Comparison of ENCODE assay signal across 8 mouse cellular contexts in genomic region chr11:119047261-119048132, GRCm38 (mm10). TPM values are rescaled to one million over a fixed set of nuclear protein-coding genes. Genes with fewer than 3 reads are reported as not detected.
DNase-seq lines count a peak whose midpoint lies in the region; ATAC-seq and TF ChIP-seq lines count a peak whose summit lies in the region.

No protein-coding gene starts in this region.

- intact Hi-C loops in left cerebral cortex, postnatal 4 days (cut with DNase I), result no loop called here

- TF ChIP-seq POLR2A in CH12.LX (IDR thresholded peaks at IDR 0.05; ENCODE audit: low read depth, low read length), result peak; percentile 45
- no peak for TF ChIP-seq POLR2A in small intestine, adult 2 months (IDR thresholded peaks at IDR 0.05; ENCODE audit: low read depth, low read length)

- TF ChIP-seq EP300 in CH12.LX (IDR thresholded peaks at IDR 0.05; ENCODE audit: low read length), result peak; percentile 23; the same call in 1 of the 2 replicates

- H3K36me3 ChIP-seq in CH12.LX (replicated peaks in 1 of 2; ENCODE audit: control insufficient read depth in 1 of 2, insufficient read depth in 1 of 2, low read length in 1 of 2), result no peaks in the 10 kb centered on the region
- no peaks in the 10 kb centered on the region for H3K36me3 ChIP-seq in forebrain, postnatal 0 days (ENCODE audit: insufficient read depth)
- H3K36me3 ChIP-seq in limb, embryonic 13.5 days, result no peaks in the 10 kb centered on the region
- H3K36me3 ChIP-seq in small intestine, adult 2 months (ENCODE audit: control insufficient read depth, insufficient read depth, low read length), result no peaks in the 10 kb centered on the region

- in situ Hi-C loops in CH12.LX (cut with MboI; ENCODE audit: low pct_ligation_motif_present, low pct_unique_long_range_greater_than_20kb, low sequenced_read_pairs), result no loop called here

- TF ChIP-seq RAD21 in CH12.LX (IDR thresholded peaks at IDR 0.05; ENCODE audit: low read depth, low read length), result no peak; the same call in 1 of the 2 replicates

- H3K4me1 ChIP-seq in CH12.LX (ENCODE audit: control insufficient read depth in 1 of 2, insufficient read depth in 2 of 2), result peaks cover 15 to 59% of the 10 kb centered on the region in 2 experiments
- peaks cover 10% of the 10 kb centered on the region for H3K4me1 ChIP-seq in forebrain, postnatal 0 days (ENCODE audit: insufficient read depth)
- peaks cover 68% of the 10 kb centered on the region for H3K4me1 ChIP-seq in limb, embryonic 13.5 days
- peaks cover 52% of the 10 kb centered on the region for H3K4me1 ChIP-seq in small intestine, adult 2 months (ENCODE audit: control insufficient read depth, insufficient read depth, insufficient read length, low read length)

- H3K27ac ChIP-seq in CH12.LX (ENCODE audit: insufficient read depth, low read depth), result peak overlapping the region; percentile 42
- H3K27ac ChIP-seq in forebrain, postnatal 0 days (ENCODE audit: low read depth, low read length), result no peak overlapping the region
- no peak overlapping the region for H3K27ac ChIP-seq in limb, embryonic 13.5 days
- H3K27ac ChIP-seq in small intestine, adult 2 months (ENCODE audit: insufficient read depth, low read depth, low read length), result no peak overlapping the region

- H3K4me3 ChIP-seq in CH12.LX (replicated peaks in 1 of 3; ENCODE audit: low read depth in 2 of 3, low read length in 2 of 3, poor library complexity in 1 of 3), result peak overlapping the region; percentile 1 to 51 (median 46)
- H3K4me3 ChIP-seq in forebrain, postnatal 0 days (ENCODE audit: low read depth, low read length), result peak overlapping the region; percentile 37
- H3K4me3 ChIP-seq in limb, embryonic 13.5 days, result peak overlapping the region; percentile 39
- H3K4me3 ChIP-seq in small intestine, adult 2 months (ENCODE audit: low read depth, low read length), result peak overlapping the region; percentile 27

- H3K9me3 ChIP-seq in CH12.LX (replicated peaks; ENCODE audit: low read length), result peaks cover 2% of the 10 kb centered on the region
- no peaks in the 10 kb centered on the region for H3K9me3 ChIP-seq in forebrain, postnatal 0 days (ENCODE audit: low read length)
- no peaks in the 10 kb centered on the region for H3K9me3 ChIP-seq in limb, embryonic 13.5 days

- dilution Hi-C loops in CH12.LX (cut with MboI; ENCODE audit: extremely low pct_ligation_motif_present, extremely low pct_unique_long_range_greater_than_20kb, low sequenced_read_pairs), result no loop called here

- H3K9ac ChIP-seq in CH12.LX (ENCODE audit: insufficient read depth, low read depth), result peak overlapping the region; percentile 17
- H3K9ac ChIP-seq in forebrain, postnatal 0 days, result 0 out of 2 replicates have a peak overlapping the region, but pooled peaks have one; percentile 38
- 0 out of 2 replicates have a peak overlapping the region, but pooled peaks have one; percentile 31 for H3K9ac ChIP-seq in limb, embryonic 13.5 days

- 1% methylated on average over 43 of the region's 43 CpGs for WGBS in forebrain, postnatal 0 days
- under 1% methylated on average over 43 of the region's 43 CpGs for WGBS in limb, embryonic 13.5 days
- 3% methylated on average over 43 of the region's 43 CpGs for WGBS in small intestine, adult 2 months

- DNase-seq in CD4-positive, CD25-positive, alpha-beta regulatory T cell, adult 2 months (ENCODE audit: low read depth, low spot score), result peak; percentile 67
- no peak for DNase-seq in CH12.LX (ENCODE audit: extremely low read depth)
- no peak for DNase-seq in forebrain, postnatal 0 days
- no peak for DNase-seq in left cerebral cortex, postnatal 4 days
- no peak for DNase-seq in right cerebral cortex, postnatal 14 days

- ATAC-seq in CD4-positive, CD25-positive, alpha-beta regulatory T cell, adult 4 months, result no peak
- peak; percentile 34; the same call in 1 of the 2 replicates for ATAC-seq in forebrain, postnatal 0 days
- ATAC-seq in limb, embryonic 13.5 days (ENCODE audit: low FRiP score, low read depth), result no peak

- no peaks in the 10 kb centered on the region for H3K79me2 ChIP-seq in CH12.LX (replicated peaks; ENCODE audit: control insufficient read depth, extremely low read depth, insufficient read depth, poor library complexity, severe bottlenecking)

- H3K27me3 ChIP-seq in CH12.LX (replicated peaks), result peaks cover 97% of the 10 kb centered on the region
- H3K27me3 ChIP-seq in forebrain, postnatal 0 days (ENCODE audit: insufficient read depth, low read length), result peaks cover 88% of the 10 kb centered on the region
- H3K27me3 ChIP-seq in limb, embryonic 13.5 days, result peaks cover 91% of the 10 kb centered on the region
- peaks cover 63% of the 10 kb centered on the region for H3K27me3 ChIP-seq in small intestine, adult 2 months (ENCODE audit: control insufficient read depth, insufficient read depth, low read length)

- peak overlapping the region; percentile 72 for H3K4me2 ChIP-seq in CH12.LX (ENCODE audit: insufficient read depth, low read depth, poor library complexity, severe bottlenecking)
- peak overlapping the region; percentile 67 for H3K4me2 ChIP-seq in forebrain, postnatal 0 days (ENCODE audit: low read depth)
- H3K4me2 ChIP-seq in limb, embryonic 13.5 days (replicated peaks), result peak overlapping the region; percentile 69

- peak in 1 of 2 experiments; percentile 44; a peak in 2 of 4 replicates for TF ChIP-seq CTCF in CH12.LX (conservative IDR thresholded peaks at IDR 0.05 in 1 of 2, IDR thresholded peaks at IDR 0.05 in 1 of 2; ENCODE audit: low read depth in 2 of 2, low read length in 2 of 2)
- peak; percentile 49 for TF ChIP-seq CTCF in forebrain, postnatal 0 days (IDR thresholded peaks at IDR 0.05; ENCODE audit: low read depth)
- no peak for TF ChIP-seq CTCF in small intestine, adult 2 months (IDR thresholded peaks at IDR 0.05; ENCODE audit: extremely low read depth, insufficient read length, insufficient replicate concordance, low read depth, low read length)

TF ChIP-seq in CH12.LX, 34 proteins besides CTCF, POLR2A, EP300 and RAD21 (continues in another document):
- peak; percentile 92 for TF ChIP-seq ZNF384 (IDR thresholded peaks at IDR 0.05; ENCODE audit: low read depth, low read length)
- TF ChIP-seq TCF12 (IDR thresholded peaks at IDR 0.05; ENCODE audit: low read depth, low read length), result peak; percentile 17; the same call in 1 of the 2 replicates
- TF ChIP-seq KAT2A (IDR thresholded peaks at IDR 0.05; ENCODE audit: insufficient replicate concordance, low read length), result 0 out of 2 replicates have a peak, but pooled peaks have one; percentile 25
- no peak for TF ChIP-seq USF2 (conservative IDR thresholded peaks at IDR 0.05; ENCODE audit: low read depth, low read length)
- TF ChIP-seq NRF1 (IDR thresholded peaks at IDR 0.05; ENCODE audit: low read depth, low read length), result peak; percentile 39
- TF ChIP-seq SMC3 (IDR thresholded peaks at IDR 0.05; ENCODE audit: low read depth, low read length), result peak; percentile 22; the same call in 1 of the 2 replicates
- peak; percentile 48; the same call in 1 of the 2 replicates for TF ChIP-seq ETS1 (conservative IDR thresholded peaks at IDR 0.05; ENCODE audit: low read depth, low read length)
- 0 out of 2 replicates have a peak, but pooled peaks have one; percentile 19 for TF ChIP-seq MAFK (IDR thresholded peaks at IDR 0.05; ENCODE audit: insufficient replicate concordance, low read length)
- no peak for TF ChIP-seq GABPA (IDR thresholded peaks at IDR 0.05; ENCODE audit: insufficient replicate concordance, low read depth, low read length)

RNA-seq across cellular contexts. Expression of gene Cbx8, which starts 6.7 kb away (rescaled TPM):
- polyA plus RNA-seq in CD4-positive, CD25-positive, alpha-beta regulatory T cell, adult 4 months (2017; shearing (Covaris generic)), result 1 to 10 TPM; 4.0 to 6.7 TPM
- total RNA-seq in CH12.LX (2012; rRNA removed) (8.5 and 10.2 TPM in 2 replicates), CH12.LX (2014; rRNA removed) (6.2 and 7.7 TPM in 2 replicates)
- 6.0 and 7.5 TPM in 2 replicates for polyA plus RNA-seq in CH12.LX (2012; ENCODE audit: insufficient read length, low read depth)
- 14.2 and 21.9 TPM in 2 replicates for total RNA-seq in forebrain, postnatal 0 days (2014; rRNA removed)
- 5.3 and 8.5 TPM in 2 replicates for polyA plus RNA-seq in forebrain, postnatal 0 days (2015; fragmentation: Nextera tagmentation; extraction: Ambion mirVana)
- polyA plus RNA-seq in limb, embryonic 13.5 days (2015; fragmentation: Nextera tagmentation; extraction: Ambion mirVana), result 9.4 and 10.6 TPM in 2 replicates
- polyA plus RNA-seq in small intestine, adult 2 months (2012; rRNA removed), result 4.4 and 4.7 TPM in 2 replicates
- 10 to 100 TPM; 13.0 to 15.6 TPM for total RNA-seq in left cerebral cortex, postnatal 4 days (2021)

RNA-seq across cellular contexts. Expression of gene Cbx2, which starts 24.7 kb away (rescaled TPM):
- 1 to 10 TPM; 1.4 to 1.5 TPM for polyA plus RNA-seq in CD4-positive, CD25-positive, alpha-beta regulatory T cell, adult 4 months (2017; shearing (Covaris generic))
- total RNA-seq in CH12.LX (2012; rRNA removed), result 10.9 and 15.5 TPM in 2 replicates
- 2.6 and 2.8 TPM in 2 replicates for total RNA-seq in CH12.LX (2014; rRNA removed)
- 3.6 and 3.9 TPM in 2 replicates for polyA plus RNA-seq in CH12.LX (2012; ENCODE audit: insufficient read length, low read depth)
- total RNA-seq in forebrain, postnatal 0 days (2014; rRNA removed), result 9.2 and 15.2 TPM in 2 replicates
- 6.4 TPM in 2 replicates for polyA plus RNA-seq in forebrain, postnatal 0 days (2015; fragmentation: Nextera tagmentation; extraction: Ambion mirVana)
- polyA plus RNA-seq in limb, embryonic 13.5 days (2015; fragmentation: Nextera tagmentation; extraction: Ambion mirVana), result 62.8 and 66.7 TPM in 2 replicates
- polyA plus RNA-seq in small intestine, adult 2 months (2012; rRNA removed), result 1.6 and 3.1 TPM in 2 replicates
- total RNA-seq in left cerebral cortex, postnatal 4 days (2021), result 1 to 10 TPM; 6.8 to 7.4 TPM

RNA-seq across cellular contexts. Expression of gene Cbx4, which starts 38.5 kb away (rescaled TPM):
- 1 to 10 TPM; 1.7 to 3.7 TPM for polyA plus RNA-seq in CD4-positive, CD25-positive, alpha-beta regulatory T cell, adult 4 months (2017; shearing (Covaris generic))
- 30.6 and 40.4 TPM in 2 replicates for total RNA-seq in CH12.LX (2012; rRNA removed)
- total RNA-seq in CH12.LX (2014; rRNA removed), result 11.4 and 15.0 TPM in 2 replicates
- 26.0 and 29.8 TPM in 2 replicates for polyA plus RNA-seq in CH12.LX (2012; ENCODE audit: insufficient read length, low read depth)
- total RNA-seq in forebrain, postnatal 0 days (2014; rRNA removed), result 36.1 and 38.6 TPM in 2 replicates
- polyA plus RNA-seq in forebrain, postnatal 0 days (2015; fragmentation: Nextera tagmentation; extraction: Ambion mirVana), result 21.7 and 26.1 TPM in 2 replicates
- polyA plus RNA-seq in limb, embryonic 13.5 days (2015; fragmentation: Nextera tagmentation; extraction: Ambion mirVana), result 10.7 and 11.3 TPM in 2 replicates
- 4.2 and 7.6 TPM in 2 replicates for polyA plus RNA-seq in small intestine, adult 2 months (2012; rRNA removed)
- total RNA-seq in left cerebral cortex, postnatal 4 days (2021), result 10 to 100 TPM; 40.8 to 45.2 TPM

RNA-seq across cellular contexts. Expression of gene Enpp7, which starts 59.5 kb away (rescaled TPM):
- polyA plus RNA-seq in CD4-positive, CD25-positive, alpha-beta regulatory T cell, adult 4 months (2017; shearing (Covaris generic)), result not detected
- not detected in 2 replicates for total RNA-seq in CH12.LX (2012; rRNA removed)
- not detected in 2 replicates for total RNA-seq in CH12.LX (2014; rRNA removed)
- not detected in 2 replicates for polyA plus RNA-seq in CH12.LX (2012; ENCODE audit: insufficient read length, low read depth)
- not detected in 2 replicates for total RNA-seq in forebrain, postnatal 0 days (2014; rRNA removed)
- not detected in 2 replicates for polyA plus RNA-seq in forebrain, postnatal 0 days (2015; fragmentation: Nextera tagmentation; extraction: Ambion mirVana)
- not detected in 2 replicates for polyA plus RNA-seq in limb, embryonic 13.5 days (2015; fragmentation: Nextera tagmentation; extraction: Ambion mirVana)
- polyA plus RNA-seq in small intestine, adult 2 months (2012; rRNA removed), result 10.8 and 2,214 TPM in 2 replicates
- not detected for total RNA-seq in left cerebral cortex, postnatal 4 days (2021)
